Mouse (Mus musculus): ENCODE results near the gene Gprin1. TPM values are rescaled to one million over a fixed set of nuclear protein-coding genes. Genes with fewer than 3 reads are reported as not detected.
A peak's percentile ranks its signal among the peaks of the same experiment; 100 is the strongest.

Gprin1 gene
- polyA plus RNA-seq, 1 experiment from 2014 or later = not detected

DNA sequence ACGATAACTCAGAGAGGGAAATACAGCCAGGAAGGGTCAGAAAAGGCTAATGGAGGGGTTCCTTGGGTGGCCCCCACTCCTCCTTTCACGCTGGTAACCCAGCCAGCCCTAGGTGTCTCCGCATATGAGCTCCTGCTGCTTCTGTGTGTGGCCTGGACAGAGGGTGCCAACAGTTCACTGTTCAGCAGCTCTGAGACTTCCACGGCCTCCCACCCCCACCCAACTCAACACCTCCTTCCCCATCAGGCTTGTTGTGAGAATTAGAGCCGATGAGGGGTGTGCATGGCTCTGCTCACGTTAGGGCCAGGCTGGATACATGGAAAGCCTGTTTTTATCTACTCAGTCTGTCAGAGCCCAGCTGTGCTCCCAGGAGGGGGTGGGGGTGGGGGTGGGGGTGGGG, 3.6 kb downstream of the Gprin1 start:
- Histone ChIP-seq H3K36me3 (replicated peaks; ENCODE audit: insufficient read depth, low read length) (no peaks in the 10 kb centered on the region), H3K27ac (ENCODE audit: low read depth) (no peak overlapping the region), H3K9me3 (ENCODE audit: low read length) (no peaks in the 10 kb centered on the region), H3K4me1 (ENCODE audit: insufficient read depth) (peaks cover 7% of the 10 kb centered on the region), H3K4me3 (ENCODE audit: low read depth, low read length) (no peak overlapping the region), H3K27me3 (ENCODE audit: insufficient read depth, low read length) (peaks cover 41% of the 10 kb centered on the region), H3K4me2 (ENCODE audit: low read depth, low read length) (no peak overlapping the region), H3K9ac (replicated peaks) (no peak overlapping the region)
- no peak for TF ChIP-seq EP300 (IDR thresholded peaks at IDR 0.05; ENCODE audit: low read depth)
- TF ChIP-seq CTCF (IDR thresholded peaks at IDR 0.05; ENCODE audit: low read depth) = no peak
- WGBS (ENCODE audit: insufficient replicate concordance) = 44% methylated on average over 6 of the region's 6 CpGs
- DNase-seq = no peak
- ATAC-seq = no peak

DNA sequence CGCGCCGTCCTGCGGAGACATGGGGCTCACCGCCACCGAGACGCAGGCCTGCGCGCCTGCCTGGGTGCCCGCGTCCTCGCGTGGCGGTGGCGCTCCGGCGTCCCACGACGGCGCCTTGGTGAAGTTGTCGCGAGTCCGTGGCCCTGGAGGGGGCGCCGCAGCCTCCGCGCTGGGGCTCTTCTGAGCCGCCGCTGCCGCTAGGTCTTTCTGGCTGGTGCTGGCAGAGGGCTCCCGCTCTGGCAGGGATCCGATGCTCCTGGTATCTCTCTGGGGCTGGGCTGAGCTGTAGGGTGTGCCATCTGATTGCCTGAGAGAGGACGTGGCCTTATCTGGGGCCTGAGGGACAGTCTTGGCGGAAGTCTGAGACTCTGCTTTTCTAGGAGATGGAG, 11.5 kb downstream of the Gprin1 start:
- H3K4me2 ChIP-seq (ENCODE audit: low read depth, low read length) = no peak overlapping the region
- no peak overlapping the region for H3K27ac ChIP-seq (ENCODE audit: low read depth)
- no peak for DNase-seq
- H3K4me1 ChIP-seq (ENCODE audit: insufficient read depth) = no peaks in the 10 kb centered on the region
- TF ChIP-seq CTCF (IDR thresholded peaks at IDR 0.05; ENCODE audit: low read depth) (no peak), EP300 (IDR thresholded peaks at IDR 0.05; ENCODE audit: low read depth) (no peak)
- H3K9me3 ChIP-seq (ENCODE audit: low read length) = no peaks in the 10 kb centered on the region
- peaks cover 40% of the 10 kb centered on the region for H3K27me3 ChIP-seq (ENCODE audit: insufficient read depth, low read length)
- 4% methylated on average over 24 of the region's 34 CpGs for WGBS (ENCODE audit: insufficient replicate concordance)
- no peaks in the 10 kb centered on the region for H3K36me3 ChIP-seq (replicated peaks; ENCODE audit: insufficient read depth, low read length)
- H3K9ac ChIP-seq (replicated peaks) = no peak overlapping the region
- H3K4me3 ChIP-seq (ENCODE audit: low read depth, low read length) = no peak overlapping the region
- no peak for ATAC-seq

DNA sequence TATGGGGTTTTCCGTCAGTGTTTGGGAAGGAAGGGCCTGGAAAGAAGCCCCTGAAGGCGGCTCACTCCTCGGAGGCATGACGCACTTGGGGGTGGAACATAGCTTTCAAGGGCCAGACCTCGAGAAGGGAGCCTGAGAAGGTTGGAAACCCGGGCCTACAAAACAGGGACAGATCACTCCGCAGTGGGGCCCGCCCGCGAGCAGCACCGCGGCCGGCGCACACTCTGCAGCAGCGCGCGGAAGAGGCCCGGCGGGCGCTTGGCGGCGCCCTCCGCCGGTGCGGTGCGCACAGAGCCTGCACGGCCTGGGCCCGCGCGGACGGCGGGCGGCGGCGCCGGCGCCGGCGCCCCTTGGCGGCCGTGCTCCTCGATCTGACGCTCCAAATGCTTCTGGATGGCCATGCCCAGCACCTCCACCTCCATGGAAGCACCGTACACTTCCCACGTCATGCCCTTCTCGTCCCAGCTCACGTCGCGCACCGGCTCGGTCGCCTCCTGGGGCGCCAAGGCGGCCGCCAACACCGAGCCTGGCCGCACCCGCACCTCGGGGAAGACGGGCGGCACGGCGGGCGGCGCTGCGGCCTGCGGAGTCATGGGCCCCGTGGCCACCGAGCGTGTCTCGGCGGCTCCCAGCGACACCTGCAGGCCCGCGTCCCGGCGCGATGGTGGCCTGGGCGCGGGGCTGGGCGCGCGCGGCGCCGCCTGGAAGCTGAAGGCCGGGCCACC, 12.0 kb downstream of the Gprin1 start:
- Histone ChIP-seq H3K9ac (replicated peaks) (no peak overlapping the region), H3K4me2 (ENCODE audit: low read depth, low read length) (peak overlapping the region; percentile 49), H3K36me3 (replicated peaks; ENCODE audit: insufficient read depth, low read length) (no peaks in the 10 kb centered on the region), H3K4me3 (ENCODE audit: low read depth, low read length) (no peak overlapping the region), H3K27me3 (ENCODE audit: insufficient read depth, low read length) (peaks cover 40% of the 10 kb centered on the region), H3K4me1 (ENCODE audit: insufficient read depth) (no peaks in the 10 kb centered on the region), H3K9me3 (ENCODE audit: low read length) (no peaks in the 10 kb centered on the region), H3K27ac (ENCODE audit: low read depth) (no peak overlapping the region)
- 0 out of 2 replicates have a peak, but pooled peaks have one; percentile 48 for ATAC-seq
- DNase-seq = peak; percentile 26
- 2% methylated on average over 71 of the region's 87 CpGs for WGBS (ENCODE audit: insufficient replicate concordance)
- TF ChIP-seq CTCF (IDR thresholded peaks at IDR 0.05; ENCODE audit: low read depth) = no peak
- no peak for TF ChIP-seq EP300 (IDR thresholded peaks at IDR 0.05; ENCODE audit: low read depth)

DNA sequence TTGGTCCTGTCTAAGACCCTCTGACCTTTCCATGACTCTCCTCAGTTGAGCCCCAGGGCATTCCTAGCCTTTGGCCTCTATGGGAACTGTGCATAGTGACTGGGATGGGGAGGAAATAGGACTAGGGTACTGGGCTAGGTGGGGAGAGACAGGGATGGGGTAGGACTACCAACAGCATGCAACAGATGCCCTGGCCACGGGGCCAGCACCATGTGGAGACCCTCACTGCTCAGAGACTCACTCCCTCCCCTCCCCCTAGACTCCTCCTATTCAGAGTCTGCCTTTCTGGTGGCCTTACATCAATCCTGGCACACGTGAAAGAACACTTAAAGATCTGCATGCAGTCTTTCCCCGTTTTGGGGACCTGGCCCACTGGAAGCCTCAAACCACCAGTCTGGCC, 12.7 kb downstream of the Gprin1 start:
- Histone ChIP-seq H3K27ac (ENCODE audit: low read depth) (no peak overlapping the region), H3K4me2 (ENCODE audit: low read depth, low read length) (no peak overlapping the region), H3K27me3 (ENCODE audit: insufficient read depth, low read length) (peaks cover 40% of the 10 kb centered on the region), H3K4me3 (ENCODE audit: low read depth, low read length) (no peak overlapping the region), H3K36me3 (replicated peaks; ENCODE audit: insufficient read depth, low read length) (no peaks in the 10 kb centered on the region), H3K9me3 (ENCODE audit: low read length) (no peaks in the 10 kb centered on the region), H3K9ac (replicated peaks) (no peak overlapping the region), H3K4me1 (ENCODE audit: insufficient read depth) (no peaks in the 10 kb centered on the region)
- TF ChIP-seq EP300 (IDR thresholded peaks at IDR 0.05; ENCODE audit: low read depth) = no peak
- no peak for TF ChIP-seq CTCF (IDR thresholded peaks at IDR 0.05; ENCODE audit: low read depth)
- no peak for DNase-seq
- no peak for ATAC-seq
- 32% methylated on average over 3 of the region's 3 CpGs for WGBS (ENCODE audit: insufficient replicate concordance)

DNA sequence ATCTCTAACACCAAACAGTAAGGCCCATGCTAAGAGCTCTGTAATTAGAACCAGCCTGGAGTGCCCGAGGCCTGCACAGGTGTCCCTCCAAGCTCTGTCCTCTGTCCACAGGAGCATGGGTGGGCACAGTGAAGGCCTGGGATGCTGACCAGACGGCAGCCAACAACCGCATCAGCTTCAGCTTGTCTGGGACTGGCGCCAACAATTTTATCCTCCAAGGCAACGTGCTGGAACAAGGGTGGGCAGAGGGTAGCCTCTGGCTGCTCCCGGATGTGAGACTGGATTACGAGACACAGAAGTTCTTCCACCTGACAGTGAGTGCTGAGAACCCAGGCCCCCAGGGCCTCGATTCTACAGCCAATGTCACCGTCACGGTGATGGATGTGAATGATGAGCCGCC, 23.5 kb downstream of the Gprin1 start:
- WGBS (ENCODE audit: insufficient replicate concordance) = 74% methylated on average over 11 of the region's 11 CpGs
- Histone ChIP-seq H3K27ac (ENCODE audit: low read depth) (no peak overlapping the region), H3K9ac (replicated peaks) (no peak overlapping the region), H3K4me1 (ENCODE audit: insufficient read depth) (no peaks in the 10 kb centered on the region), H3K36me3 (replicated peaks; ENCODE audit: insufficient read depth, low read length) (no peaks in the 10 kb centered on the region), H3K27me3 (ENCODE audit: insufficient read depth, low read length) (no peaks in the 10 kb centered on the region), H3K4me3 (ENCODE audit: low read depth, low read length) (no peak overlapping the region), H3K4me2 (ENCODE audit: low read depth, low read length) (no peak overlapping the region), H3K9me3 (ENCODE audit: low read length) (no peaks in the 10 kb centered on the region)
- DNase-seq (no peak), ATAC-seq (no peak)
- no peak for TF ChIP-seq CTCF (IDR thresholded peaks at IDR 0.05; ENCODE audit: low read depth)
- no peak for TF ChIP-seq EP300 (IDR thresholded peaks at IDR 0.05; ENCODE audit: low read depth)

DNA sequence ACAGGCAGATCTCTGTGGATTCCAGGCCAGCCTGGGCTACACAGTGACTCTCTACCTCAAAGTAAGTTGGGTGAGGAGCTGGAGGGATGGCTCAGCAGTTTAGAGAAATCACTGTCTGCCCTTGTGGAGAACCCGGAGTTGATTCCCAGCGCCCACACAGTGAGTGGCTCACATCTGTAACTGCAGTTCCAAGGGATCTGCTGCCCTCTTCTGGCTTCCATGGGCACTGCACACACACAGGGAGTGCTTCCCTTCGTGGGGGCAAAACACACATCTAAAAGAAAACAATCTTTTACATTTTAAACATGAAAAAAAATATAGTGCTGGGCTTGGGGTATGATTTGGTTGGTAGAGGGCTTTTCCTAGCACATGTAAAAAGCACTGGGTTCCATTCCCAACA, 26.5 kb downstream of the Gprin1 start:
- Histone ChIP-seq H3K27ac (ENCODE audit: low read depth) (no peak overlapping the region), H3K9ac (replicated peaks) (no peak overlapping the region), H3K4me2 (ENCODE audit: low read depth, low read length) (no peak overlapping the region), H3K36me3 (replicated peaks; ENCODE audit: insufficient read depth, low read length) (no peaks in the 10 kb centered on the region), H3K4me3 (ENCODE audit: low read depth, low read length) (no peak overlapping the region), H3K9me3 (ENCODE audit: low read length) (no peaks in the 10 kb centered on the region), H3K4me1 (ENCODE audit: insufficient read depth) (no peaks in the 10 kb centered on the region), H3K27me3 (ENCODE audit: insufficient read depth, low read length) (no peaks in the 10 kb centered on the region)
- TF ChIP-seq CTCF (IDR thresholded peaks at IDR 0.05; ENCODE audit: low read depth) (peak; percentile 24), EP300 (IDR thresholded peaks at IDR 0.05; ENCODE audit: low read depth) (no peak)
- 83% methylated on average over 3 of the region's 3 CpGs for WGBS (ENCODE audit: insufficient replicate concordance)
- DNase-seq (no peak), ATAC-seq (no peak)
